Comparison of ENCODE assay signal across 13 mouse cellular contexts in genomic region chr7:95991250-95992032, GRCm38 (mm10).
DNase-seq lines count a peak whose midpoint lies in the region; ATAC-seq and TF ChIP-seq lines count a peak whose summit lies in the region.
"Had no signal": no experiment of that assay in that cellular context is flagged by ENCODE, and none has a peak within 500 bp of the region (broad histone marks: within the 10 kb centered on the region; RNA-seq: fewer than 3 reads in every experiment).

No protein-coding gene starts in this region.

- no peak for ATAC-seq in neural tube, embryonic 15.5 days (ENCODE audit: low FRiP score)
- peak; percentile 83 for ATAC-seq in forebrain, embryonic 13.5 days
- ATAC-seq in midbrain, embryonic 12.5 days (ENCODE audit: low FRiP score, low read depth) = peak; percentile 81
- no peak for ATAC-seq in stomach, postnatal 0 days (ENCODE audit: low FRiP score, low TSS enrichment)

- TF ChIP-seq CTCF in stomach, postnatal 0 days (IDR thresholded peaks at IDR 0.05; ENCODE audit: low read depth) = no peak

- no peak for TF ChIP-seq EP300 in stomach, postnatal 0 days (optimal IDR thresholded peaks at IDR 0.05)

- H3K9me3 ChIP-seq in neural tube, embryonic 15.5 days (replicated peaks) = no peaks in the 10 kb centered on the region
- no peaks in the 10 kb centered on the region for H3K9me3 ChIP-seq in forebrain, embryonic 13.5 days (replicated peaks)
- no peaks in the 10 kb centered on the region for H3K9me3 ChIP-seq in midbrain, embryonic 12.5 days
- H3K9me3 ChIP-seq in stomach, postnatal 0 days (ENCODE audit: control insufficient read depth, low read length) = no peaks in the 10 kb centered on the region
- H3K9me3 ChIP-seq: stomach, embryonic 15.5 days had no signal

- peak; percentile 17 for DNase-seq in neural tube, embryonic 10.5 days (ENCODE audit: extremely low spot score, low spot score)
- no peak for DNase-seq in stomach, postnatal 0 days (ENCODE audit: low spot score)
- DNase-seq in frontal cortex, postnatal 10 days (ENCODE audit: low spot score in 2 of 2) = no peak
- no peak for DNase-seq in B cell, adult 2 months
- DNase-seq: heart, adult 18-20 months; kidney, postnatal 36 days; right cerebral cortex, postnatal 14 days had no signal

- H3K27ac ChIP-seq in neural tube, embryonic 15.5 days (replicated peaks) = no peak overlapping the region
- H3K27ac ChIP-seq in forebrain, embryonic 13.5 days = no peak overlapping the region
- no peak overlapping the region for H3K27ac ChIP-seq in midbrain, embryonic 12.5 days (replicated peaks)
- no peak overlapping the region for H3K27ac ChIP-seq in stomach, postnatal 0 days (replicated peaks)
- H3K27ac ChIP-seq: liver, embryonic 14.5 days; stomach, embryonic 15.5 days had no signal

- no peak overlapping the region for H3K9ac ChIP-seq in neural tube, embryonic 15.5 days (replicated peaks)
- no peak overlapping the region for H3K9ac ChIP-seq in forebrain, embryonic 13.5 days
- no peak overlapping the region for H3K9ac ChIP-seq in midbrain, embryonic 12.5 days (replicated peaks)
- no peak overlapping the region for H3K9ac ChIP-seq in stomach, postnatal 0 days (ENCODE audit: low read length)
- H3K9ac ChIP-seq: liver, embryonic 14.5 days; stomach, embryonic 15.5 days had no signal

- H3K4me1 ChIP-seq in neural tube, embryonic 15.5 days = no peaks in the 10 kb centered on the region; the same call in 1 of the 2 replicates
- peaks cover 14% of the 10 kb centered on the region for H3K4me1 ChIP-seq in forebrain, embryonic 13.5 days
- H3K4me1 ChIP-seq in midbrain, embryonic 12.5 days = peaks cover 8% of the 10 kb centered on the region; the same call in 1 of the 2 replicates
- no peaks in the 10 kb centered on the region for H3K4me1 ChIP-seq in stomach, postnatal 0 days (replicated peaks; ENCODE audit: control insufficient read depth, insufficient read depth)
- H3K4me1 ChIP-seq: megakaryocyte, embryonic 14.5 days; stomach, embryonic 15.5 days had no signal

- WGBS in neural tube, embryonic 15.5 days = 21% methylated on average over 10 of the region's 10 CpGs
- 25% methylated on average over 10 of the region's 10 CpGs for WGBS in forebrain, embryonic 13.5 days
- 50% methylated on average over 10 of the region's 10 CpGs for WGBS in midbrain, embryonic 12.5 days
- WGBS in stomach, postnatal 0 days = 60% methylated on average over 10 of the region's 10 CpGs

- H3K36me3 ChIP-seq in neural tube, embryonic 15.5 days = no peaks in the 10 kb centered on the region
- no peaks in the 10 kb centered on the region for H3K36me3 ChIP-seq in forebrain, embryonic 13.5 days (ENCODE audit: poor library complexity, severe bottlenecking)
- H3K36me3 ChIP-seq in midbrain, embryonic 12.5 days = no peaks in the 10 kb centered on the region
- H3K36me3 ChIP-seq in stomach, postnatal 0 days (ENCODE audit: control insufficient read depth, insufficient read depth, low read length) = no peaks in the 10 kb centered on the region
- H3K36me3 ChIP-seq: stomach, embryonic 15.5 days had no signal

- H3K4me2 ChIP-seq in neural tube, embryonic 15.5 days = no peak overlapping the region
- no peak overlapping the region for H3K4me2 ChIP-seq in forebrain, embryonic 13.5 days
- no peak overlapping the region for H3K4me2 ChIP-seq in midbrain, embryonic 12.5 days (replicated peaks)
- no peak overlapping the region for H3K4me2 ChIP-seq in stomach, postnatal 0 days (replicated peaks; ENCODE audit: low read depth)
- H3K4me2 ChIP-seq: stomach, embryonic 15.5 days had no signal

- peaks cover 5% of the 10 kb centered on the region; the same call in 1 of the 2 replicates for H3K27me3 ChIP-seq in neural tube, embryonic 15.5 days (replicated peaks)
- H3K27me3 ChIP-seq in forebrain, embryonic 13.5 days = no peaks in the 10 kb centered on the region
- peaks cover 9% of the 10 kb centered on the region; the same call in 1 of the 2 replicates for H3K27me3 ChIP-seq in midbrain, embryonic 12.5 days
- H3K27me3 ChIP-seq in stomach, postnatal 0 days (ENCODE audit: control insufficient read depth, insufficient read depth, low read length) = no peaks in the 10 kb centered on the region
- H3K27me3 ChIP-seq: megakaryocyte, embryonic 14.5 days; stomach, embryonic 15.5 days had no signal

- no peak overlapping the region for H3K4me3 ChIP-seq in neural tube, embryonic 15.5 days (replicated peaks)
- H3K4me3 ChIP-seq in forebrain, embryonic 13.5 days = no peak overlapping the region
- H3K4me3 ChIP-seq in midbrain, embryonic 12.5 days = no peak overlapping the region
- H3K4me3 ChIP-seq in stomach, postnatal 0 days (ENCODE audit: low read depth, low read length) = no peak overlapping the region
- H3K4me3 ChIP-seq: stomach, embryonic 15.5 days had no signal

Comparison
In these comparisons a context has a peak if more than half of its experiments do, and no peak if none do; other contexts are left out.
1. ATAC-seq: peak in forebrain, embryonic 13.5 days (single experiment) and midbrain, embryonic 12.5 days (single experiment); none in neural tube, embryonic 15.5 days (single experiment) and stomach, postnatal 0 days (single experiment).